Mouse (Mus musculus) CH12.LX (cell line): ENCODE results near the gene Psap.

Experiments used
- JUND ChIP-seq: conservative IDR thresholded peaks from 2 replicates; pipeline ENCODE4 v1.6.1; 2011; ENCODE audit warnings: low read depth, low read length, improper control_type of control experiment
- POLR2A ChIP-seq: IDR thresholded peaks from 2 replicates; pipeline ENCODE4 v1.6.1; 2011; ENCODE audit warnings: low read depth, mild to moderate bottlenecking, improper control_type of control experiment, low read length
- RAD21 ChIP-seq: IDR thresholded peaks from 2 replicates; pipeline ENCODE4 v1.6.1; 2011; ENCODE audit warnings: low read depth, mild to moderate bottlenecking, low read length, improper control_type of control experiment, moderate library complexity
- SMC3 ChIP-seq: IDR thresholded peaks from 2 replicates; pipeline ENCODE4 v1.6.1; 2011; ENCODE audit warnings: low read depth, low read length, improper control_type of control experiment
- TBP ChIP-seq: conservative IDR thresholded peaks from 2 replicates; pipeline ENCODE4 v1.6.1; 2011; ENCODE audit warnings: low read depth, low read length, improper control_type of control experiment

- TF ChIP-seq JUND, result no peak
- no peak for TF ChIP-seq RAD21
- no peak for TF ChIP-seq TBP
- TF ChIP-seq SMC3, result no peak
- no peak; the same call in 1 of the 2 replicates for TF ChIP-seq POLR2A
Observed at GRCm38 (mm10) chr10:60279290-60279940, 2.0 kb downstream of the Psap start.
